Mouse (Mus musculus) G1E (cell line): ENCODE results near the gene Pknox2. TPM values are rescaled to one million over a fixed set of nuclear protein-coding genes. Genes with fewer than 3 reads are reported as not detected.

Experiments
- ATAC-seq: 2 replicates; pipeline ENCODE4 v1.8.0; 2016; ENCODE audit warnings: mild to moderate bottlenecking; ENCODE audit not compliant: insufficient number of reproducible peaks, poor library complexity, low FRiP score, severe bottlenecking; ENCODE audit errors: extremely low read depth
- DNase-seq: peaks from one replicate; pipeline ENCODE4 v3.0.0; 2012; ENCODE audit warnings: low spot score
- H3K27me3 ChIP-seq: 2 replicates; pipeline ENCODE4 v1.6.1; 2012; ENCODE audit warnings: mild to moderate bottlenecking, low read length, inconsistent platforms; ENCODE audit not compliant: insufficient read depth
- H3K36me3 ChIP-seq: replicated peaks from 2 replicates; pipeline ENCODE3; 2012; ENCODE audit warnings: mild to moderate bottlenecking, inconsistent platforms
- H3K4me1 ChIP-seq: 2 replicates; pipeline ENCODE4 v1.6.1; 2012; ENCODE audit warnings: low read depth, low read length, inconsistent platforms, mixed read lengths; ENCODE audit not compliant: insufficient read depth
- H3K4me3 ChIP-seq: 2 replicates; pipeline ENCODE4 v1.5.1; 2012; ENCODE audit warnings: low read depth, mild to moderate bottlenecking, inconsistent platforms, low read length, moderate library complexity, mixed read lengths
- H3K9me3 ChIP-seq: replicated peaks from 2 replicates; pipeline ENCODE4 v1.6.1; 2012; ENCODE audit warnings: inconsistent platforms
- CTCF ChIP-seq: IDR thresholded peaks from 2 replicates; pipeline ENCODE4 v1.5.1; 2012; ENCODE audit warnings: low read depth, low read length, inconsistent platforms, mixed read lengths
- GATA1 ChIP-seq: IDR thresholded peaks from 2 replicates; pipeline ENCODE4 v1.6.1; 2012; ENCODE audit warnings: borderline replicate concordance, low read length, inconsistent platforms, mixed read lengths
- GATA2 ChIP-seq: IDR thresholded peaks from 2 replicates; pipeline ENCODE4 v1.6.1; 2012; ENCODE audit warnings: low read depth, low read length, inconsistent platforms, borderline replicate concordance
- POLR2AphosphoS5 ChIP-seq: IDR thresholded peaks from 2 replicates; pipeline ENCODE4 v1.6.1; 2012; ENCODE audit warnings: low read depth, low read length, inconsistent platforms; ENCODE audit not compliant: insufficient replicate concordance
- TAL1 ChIP-seq: conservative IDR thresholded peaks from 2 replicates; pipeline ENCODE4 v1.6.1; 2012; ENCODE audit warnings: low read depth, low read length, inconsistent platforms, mixed read lengths
- polyA plus RNA-seq: library from polyadenylated mRNA; stranded (reverse); fragments of >175 nt; gene quantifications from 2 replicates; pipeline ENCODE4 v1.2.3, GENCODE M21; 2012
- total RNA-seq, 2 experiments: library from RNA; stranded (forward) in 1 of 2; stranded (reverse) in 1 of 2; fragments of 200-1000 nt in 1 of 2; fragments of >200 nt in 1 of 2; fragmentation: Nextera tagmentation in 1 of 2; gene quantifications; 2 replicates each; pipeline ENCODE4 v1.2.3; 2014 to 2017

Gene Pknox2
- total and polyA plus RNA-seq, 3 experiments, result 0.27 to 1.4 TPM; not detected in 1

DNA sequence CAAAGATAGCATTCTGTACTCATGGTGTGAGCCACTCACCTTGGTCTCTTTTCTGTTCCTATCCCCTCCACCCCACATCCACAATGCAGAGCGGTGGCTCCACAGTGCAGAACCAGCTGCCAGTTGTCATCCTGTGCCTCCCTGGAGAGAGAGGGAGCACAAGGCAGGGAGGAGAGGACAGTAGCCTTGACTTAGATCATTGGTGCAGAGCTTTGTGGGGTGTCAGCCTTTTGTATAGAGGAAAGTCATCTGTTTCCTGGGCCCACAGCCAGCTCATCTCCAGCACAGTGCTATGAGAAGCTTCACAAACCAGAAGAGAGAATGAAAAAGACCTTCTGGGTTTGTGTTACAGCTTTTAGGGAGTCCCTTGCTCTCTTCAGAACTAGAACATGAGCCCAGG, 129.1 kb downstream of the Pknox2 start:
- H3K27me3 ChIP-seq, result no peaks in the 10 kb centered on the region
- no peaks in the 10 kb centered on the region for H3K4me1 ChIP-seq
- no peak for DNase-seq
- no peak for ATAC-seq
- H3K9me3 ChIP-seq, result no peaks in the 10 kb centered on the region
- no peaks in the 10 kb centered on the region for H3K36me3 ChIP-seq
- no peak for TF ChIP-seq GATA2
- TF ChIP-seq GATA1, result no peak
- TF ChIP-seq POLR2AphosphoS5, result no peak
- no peak for TF ChIP-seq TAL1
- TF ChIP-seq CTCF, result no peak
- H3K4me3 ChIP-seq, result no peak overlapping the region

- no peaks in the 10 kb centered on the region for H3K4me1 ChIP-seq
- no peaks in the 10 kb centered on the region for H3K36me3 ChIP-seq
- H3K4me3 ChIP-seq, result no peak overlapping the region
- no peak for DNase-seq
- ATAC-seq, result no peak
- no peaks in the 10 kb centered on the region for H3K9me3 ChIP-seq
- no peak for TF ChIP-seq GATA1
- no peak for TF ChIP-seq GATA2
- H3K27me3 ChIP-seq, result no peaks in the 10 kb centered on the region
These were observed 130.0 kb downstream of the Pknox2 start for GRCm38 (mm10) chr9:37017169-37017568.

- H3K36me3 ChIP-seq, result no peaks in the 10 kb centered on the region
- TF ChIP-seq GATA1, result no peak
- TF ChIP-seq POLR2AphosphoS5, result no peak
- TF ChIP-seq TAL1, result no peak
- no peak for TF ChIP-seq CTCF
- TF ChIP-seq GATA2, result no peak
- ATAC-seq (no peak), DNase-seq (no peak)
- no peak overlapping the region for H3K4me3 ChIP-seq
- H3K27me3 ChIP-seq, result peaks cover 6% of the 10 kb centered on the region; the same call in 1 of the 2 replicates
- H3K9me3 ChIP-seq, result no peaks in the 10 kb centered on the region
- H3K4me1 ChIP-seq, result no peaks in the 10 kb centered on the region
These were observed 131.0 kb downstream of the Pknox2 start for GRCm38 (mm10) chr9:37016165-37016564.

DNA sequence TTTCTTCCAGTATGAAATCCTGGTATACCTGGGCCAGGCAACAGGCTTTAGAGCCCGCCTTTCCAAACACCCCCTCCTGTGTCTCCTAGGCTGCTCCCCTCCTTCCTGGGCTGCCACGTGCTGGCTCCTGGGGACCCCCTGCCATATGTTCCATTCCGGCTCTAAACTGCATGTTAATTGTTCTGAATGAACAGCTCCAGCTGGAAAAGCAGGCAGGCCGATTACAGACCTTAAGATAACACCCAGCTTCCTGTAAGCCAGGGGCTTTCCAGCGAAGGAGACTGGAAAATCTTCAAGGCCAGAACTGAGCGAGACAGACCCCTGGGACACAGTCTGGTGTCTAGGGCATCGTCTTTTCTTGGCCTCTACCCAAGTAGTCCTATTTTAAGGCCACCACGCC, 133.6 kb downstream of the Pknox2 start:
- TF ChIP-seq GATA1, result no peak
- TF ChIP-seq GATA2, result no peak
- no peak for TF ChIP-seq CTCF
- no peak for TF ChIP-seq POLR2AphosphoS5
- no peak for TF ChIP-seq TAL1
- ATAC-seq (no peak), DNase-seq (no peak)
- Histone ChIP-seq H3K4me1 (no peaks in the 10 kb centered on the region), H3K9me3 (no peaks in the 10 kb centered on the region), H3K27me3 (peaks cover 7% of the 10 kb centered on the region; the same call in 1 of the 2 replicates), H3K36me3 (no peaks in the 10 kb centered on the region), H3K4me3 (no peak overlapping the region)

GRCm38 (mm10) chr9:37008090-37008489, 139.1 kb downstream of the Pknox2 start:
- TF ChIP-seq GATA1 (no peak), POLR2AphosphoS5 (no peak), GATA2 (no peak), CTCF (no peak), TAL1 (no peak)
- DNase-seq (no peak), ATAC-seq (no peak)
- H3K36me3 ChIP-seq, result no peaks in the 10 kb centered on the region
- peaks cover 7% of the 10 kb centered on the region; the same call in 1 of the 2 replicates for H3K27me3 ChIP-seq
- H3K9me3 ChIP-seq, result no peaks in the 10 kb centered on the region
- no peaks in the 10 kb centered on the region for H3K4me1 ChIP-seq
- no peak overlapping the region for H3K4me3 ChIP-seq

GRCm38 (mm10) chr9:37004676-37005075, 142.5 kb downstream of the Pknox2 start:
- no peaks in the 10 kb centered on the region for H3K36me3 ChIP-seq
- TF ChIP-seq POLR2AphosphoS5, result no peak
- TF ChIP-seq GATA1, result no peak
- no peak for TF ChIP-seq GATA2
- no peak for TF ChIP-seq CTCF
- no peak for ATAC-seq

DNA sequence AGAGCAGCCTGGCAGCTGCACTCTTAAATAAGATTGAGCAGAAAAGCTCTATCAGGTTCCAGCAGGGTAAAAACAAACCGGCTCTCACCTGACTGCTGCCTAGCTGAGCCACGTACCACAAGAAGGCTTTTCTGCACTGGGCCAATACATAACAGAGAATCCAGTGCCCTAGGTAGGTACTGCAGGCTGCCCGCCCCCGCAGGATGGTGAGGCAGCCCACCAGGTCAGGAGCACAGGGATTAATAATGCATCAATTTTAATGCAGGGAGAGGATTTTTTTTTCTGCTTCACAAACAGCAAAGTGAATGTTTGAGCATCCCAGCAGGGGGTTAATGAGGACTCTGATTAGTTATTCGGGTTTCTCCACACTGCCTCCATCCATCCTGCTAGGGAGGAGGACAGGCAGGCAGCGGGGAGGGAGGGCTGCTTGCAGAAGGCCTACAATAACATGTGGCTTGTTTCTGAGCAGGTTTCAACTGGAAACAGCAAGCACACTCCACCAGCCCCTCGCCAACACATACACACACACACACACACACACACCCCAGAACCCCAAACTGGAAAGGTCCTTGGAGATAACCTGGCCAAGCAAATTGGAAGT, 145.2 kb downstream of the Pknox2 start:
- H3K36me3 ChIP-seq, result no peaks in the 10 kb centered on the region
- DNase-seq (no peak), ATAC-seq (no peak)
- H3K4me1 ChIP-seq, result no peaks in the 10 kb centered on the region
- 0 out of 2 replicates have a peak, but pooled peaks cover 2% of the 10 kb centered on the region for H3K27me3 ChIP-seq
- TF ChIP-seq POLR2AphosphoS5, result no peak
- TF ChIP-seq GATA1, result no peak
- no peak for TF ChIP-seq GATA2
- TF ChIP-seq TAL1, result no peak
- TF ChIP-seq CTCF, result no peak
- H3K4me3 ChIP-seq, result no peak overlapping the region
- no peaks in the 10 kb centered on the region for H3K9me3 ChIP-seq

More at GRCm38 (mm10) chr9:37004676-37005075, 142.5 kb downstream of the Pknox2 start:
- Histone ChIP-seq H3K9me3 (no peaks in the 10 kb centered on the region), H3K4me1 (no peaks in the 10 kb centered on the region), H3K4me3 (no peak overlapping the region), H3K27me3 (no peaks in the 10 kb centered on the region)
- DNase-seq, result no peak
